Mouse (Mus musculus) mouse trophoblast stem cell (cell line): Measurements from ENCODE around the gene Rnf223.

Experiments
- in situ Hi-C, 2 experiments: fragments of 300-500 bp; cut with MseI, MboI; formaldehyde crosslinking; loops; 2 replicates in 1 of 2; 3 replicates in 1 of 2; pipeline ENCODE4 v1.15.1; 2025

Rnf223 gene

GRCm38 (mm10) chr4:156130436-156130835 lies at the start of gene Rnf223:
Gene Rnf223, plus strand, starts transcription at chr4:156130513.
- in situ Hi-C loops, result no loop called here

DNA sequence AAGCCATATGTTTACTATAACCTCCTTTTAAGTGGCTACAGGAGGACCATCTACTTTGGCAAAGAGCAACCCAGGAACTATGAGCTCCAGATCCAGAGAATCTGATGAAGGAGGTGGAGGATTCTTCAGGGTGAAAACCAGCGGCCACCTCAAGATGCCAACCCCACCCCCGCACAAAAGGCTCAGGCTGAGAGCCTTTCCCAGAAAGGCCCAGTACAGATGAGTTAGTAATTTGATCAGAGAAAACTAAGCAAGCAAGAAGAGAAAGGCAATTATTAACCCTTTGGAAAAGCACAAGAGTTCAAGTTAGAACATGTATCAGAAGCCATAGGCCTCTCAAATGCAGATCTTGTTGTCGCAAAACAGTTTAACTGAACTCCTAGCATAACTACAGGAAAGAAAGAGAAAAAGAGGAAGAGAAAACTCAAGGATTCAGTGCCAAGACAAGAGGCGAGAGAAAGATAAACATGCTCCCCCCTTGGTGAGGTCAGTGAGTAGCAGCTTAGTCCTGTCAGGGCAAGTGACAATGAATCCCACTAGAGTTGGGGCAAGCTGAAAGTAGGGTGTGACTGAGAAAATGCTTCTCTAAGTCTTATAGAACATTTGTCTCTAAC lies 47.6 kb upstream of the Rnf223 start:
- in situ Hi-C loops, result no loop called here

DNA sequence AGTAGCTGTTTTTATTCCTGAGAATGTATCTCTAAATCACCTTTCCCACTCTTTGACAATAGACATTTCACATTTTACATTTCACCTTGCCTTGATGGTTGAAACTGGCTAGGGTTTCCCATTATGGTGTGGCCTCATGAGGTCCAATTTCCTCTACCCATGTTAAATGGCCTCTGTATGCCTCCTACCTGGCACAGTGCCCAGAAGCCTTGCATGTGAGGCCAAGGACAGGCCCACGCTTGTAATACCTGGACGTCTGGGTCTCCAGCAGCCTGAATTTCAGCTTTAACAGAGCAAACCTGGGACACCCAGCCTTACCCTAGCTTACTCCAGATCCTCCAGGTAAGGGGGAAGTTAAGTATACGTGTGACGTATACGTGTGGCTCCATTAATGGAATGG lies 47.0 kb upstream of the Rnf223 start:
- in situ Hi-C loops, result no loop called here

GRCm38 (mm10) chr4:156084096-156084879 lies 46.0 kb upstream of the Rnf223 start:
- in situ Hi-C loops, result no loop called here

- in situ Hi-C loops, result no loop called here
These were observed 45.1 kb upstream of the Rnf223 start for GRCm38 (mm10) chr4:156085256-156085655.

DNA sequence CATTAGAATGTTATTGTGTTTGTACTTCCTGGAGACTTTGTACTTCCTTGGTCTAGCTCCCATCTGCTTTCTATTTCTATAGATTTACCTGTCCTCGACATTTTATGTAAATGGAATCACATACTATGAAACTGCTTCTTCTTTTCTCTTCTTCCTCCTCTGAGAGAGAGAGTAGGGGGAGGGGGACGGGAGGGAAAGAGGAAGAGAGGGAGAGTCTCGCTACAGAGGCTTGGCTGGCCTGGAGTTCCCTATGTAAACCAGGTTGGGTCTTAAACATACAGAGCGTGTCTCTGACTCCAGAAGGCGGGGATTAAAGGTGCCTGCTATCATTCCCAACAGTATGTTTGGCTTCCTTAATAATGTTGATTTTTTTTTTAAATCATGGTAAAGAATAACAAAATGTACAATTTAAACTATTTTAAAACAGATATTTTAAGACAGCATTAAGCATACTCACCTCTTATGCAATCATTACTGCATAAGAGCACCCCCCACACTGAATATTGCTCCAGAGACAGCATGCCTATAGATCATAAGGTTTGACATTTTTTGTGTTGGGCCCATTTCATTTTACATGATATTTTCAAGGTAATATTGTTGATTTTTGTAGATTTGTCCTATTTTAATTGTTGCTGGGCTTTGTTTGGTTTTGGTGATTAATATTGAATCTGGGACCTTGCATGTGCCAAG lies 42.8 kb upstream of the Rnf223 start:
- in situ Hi-C loops, result no loop called here

DNA sequence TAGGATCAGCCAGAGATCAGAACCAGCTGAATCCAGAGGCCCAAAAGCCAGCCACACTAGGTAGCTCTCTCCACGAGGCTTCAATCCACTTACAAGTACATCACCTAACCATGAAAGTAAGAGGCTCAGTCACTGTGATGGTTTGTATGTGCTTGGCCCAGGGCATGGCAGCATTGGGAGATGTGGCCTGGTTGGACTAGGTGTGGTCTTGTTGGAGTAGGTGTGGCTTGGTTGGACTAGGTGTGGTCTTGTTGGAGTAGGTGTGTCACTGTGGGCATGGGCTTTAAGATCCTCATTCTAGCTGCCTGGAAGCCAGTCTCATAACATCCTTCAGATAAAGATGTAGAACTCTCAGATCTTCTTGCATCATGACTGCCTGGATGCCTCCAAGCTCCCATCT lies 39.1 kb upstream of the Rnf223 start:
- in situ Hi-C loops, result no loop called here

DNA sequence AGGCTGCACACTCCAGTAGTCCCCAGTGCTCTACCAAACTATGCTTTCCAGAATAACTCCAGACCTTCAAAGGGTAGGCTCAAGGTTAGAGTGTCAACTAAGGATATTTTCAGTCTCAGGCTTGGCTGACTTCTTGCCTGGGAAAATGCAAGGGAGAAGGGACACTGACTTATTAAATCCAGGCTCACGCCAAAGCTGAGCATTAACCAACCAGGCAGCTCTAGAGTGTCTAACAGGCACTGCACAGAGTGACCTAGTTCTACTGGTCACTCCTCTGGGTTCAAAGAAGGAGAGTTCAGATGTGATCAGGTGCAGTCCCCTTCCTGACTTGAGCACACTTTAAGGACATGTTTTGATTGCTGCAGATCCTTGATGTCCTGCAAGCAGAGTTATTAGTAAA lies 37.5 kb upstream of the Rnf223 start:
- in situ Hi-C loops, result no loop called here

DNA sequence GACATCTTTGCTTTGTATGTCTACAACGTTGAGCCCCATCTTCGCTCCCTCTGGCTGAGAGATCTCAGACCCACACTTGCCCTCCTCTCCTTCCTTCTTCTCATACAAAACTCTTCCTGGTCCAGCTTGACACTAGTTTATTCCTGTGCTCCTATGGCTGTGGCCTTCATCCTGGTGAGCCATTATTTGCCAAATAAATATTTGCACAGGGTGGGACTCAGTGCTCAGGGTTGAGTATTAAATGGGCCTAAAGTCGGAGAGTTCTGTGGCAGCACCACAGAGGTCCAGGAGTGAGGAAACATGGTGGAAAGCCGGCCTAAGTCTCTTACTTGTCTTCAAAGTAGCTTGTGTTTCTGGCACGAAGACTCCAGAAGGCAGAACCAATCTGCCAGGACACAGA lies 36.6 kb upstream of the Rnf223 start:
- in situ Hi-C loops, result no loop called here

DNA sequence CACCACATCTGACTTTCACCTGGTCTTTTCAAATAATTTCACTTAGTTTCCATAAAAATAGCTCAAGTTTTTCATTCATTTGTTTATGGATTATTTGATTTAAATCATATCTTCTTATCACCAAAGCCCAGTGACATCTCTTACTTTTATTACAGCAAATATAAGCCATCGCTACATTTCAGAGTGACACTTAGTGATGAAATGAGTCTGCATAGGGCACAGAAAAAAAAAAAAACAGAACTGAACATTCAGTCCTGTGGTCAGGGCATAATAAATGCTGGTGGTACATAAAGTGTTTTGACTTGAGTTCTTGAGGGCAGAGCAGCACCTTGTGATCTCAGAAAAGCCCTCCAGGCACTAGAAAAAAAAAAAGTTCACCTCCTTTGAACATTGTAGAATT lies 34.1 kb upstream of the Rnf223 start:
- in situ Hi-C loops, result no loop called here

- in situ Hi-C loops, result no loop called here
These were observed 32.4 kb upstream of the Rnf223 start for GRCm38 (mm10) chr4:156097770-156098366.

DNA sequence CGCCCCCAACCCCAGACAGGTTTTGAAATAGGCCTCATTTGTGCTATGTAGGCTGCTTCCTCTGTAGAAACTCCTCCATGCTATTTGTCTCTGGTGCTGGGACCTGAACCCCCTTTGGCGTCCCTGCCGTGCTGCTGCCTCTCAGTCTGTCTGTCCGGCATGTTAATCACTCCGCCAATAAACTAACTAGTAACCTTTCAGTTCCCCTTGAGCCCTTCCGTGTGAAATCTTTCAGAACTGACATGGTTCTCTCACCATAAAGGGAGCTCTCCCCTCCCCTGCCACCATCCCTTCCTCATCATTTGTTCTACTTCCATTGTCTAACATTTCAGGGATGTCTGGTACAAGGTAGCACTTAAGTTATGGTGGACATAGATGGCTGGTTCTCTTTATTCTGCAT lies 30.9 kb upstream of the Rnf223 start:
- in situ Hi-C loops, result no loop called here

- in situ Hi-C loops, result no loop called here
These were observed 29.8 kb upstream of the Rnf223 start for GRCm38 (mm10) chr4:156100501-156100900.

DNA sequence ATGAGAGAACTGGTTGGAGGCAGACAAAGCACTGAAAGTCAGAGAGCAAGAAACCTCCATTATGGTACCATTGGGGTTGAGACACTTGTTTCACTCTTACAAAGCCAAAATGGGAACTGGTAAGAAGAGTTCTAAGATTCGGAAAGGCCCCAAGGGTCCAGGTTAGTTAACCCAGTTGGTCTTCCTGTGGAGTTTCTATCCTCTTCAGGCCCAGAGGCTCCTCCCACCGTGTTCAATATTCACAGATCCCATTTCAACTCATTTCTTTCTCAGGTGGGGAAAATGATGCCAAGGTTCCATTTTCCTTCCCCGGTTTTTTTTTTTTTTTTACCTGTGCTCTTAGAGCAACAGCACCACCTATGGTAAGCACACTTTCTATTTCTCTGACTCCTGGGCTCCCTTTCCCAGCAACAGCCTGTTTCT lies 28.8 kb upstream of the Rnf223 start:
- in situ Hi-C loops, result no loop called here

- in situ Hi-C loops, result no loop called here
These were observed 27.0 kb upstream of the Rnf223 start for GRCm38 (mm10) chr4:156103342-156103741.

DNA sequence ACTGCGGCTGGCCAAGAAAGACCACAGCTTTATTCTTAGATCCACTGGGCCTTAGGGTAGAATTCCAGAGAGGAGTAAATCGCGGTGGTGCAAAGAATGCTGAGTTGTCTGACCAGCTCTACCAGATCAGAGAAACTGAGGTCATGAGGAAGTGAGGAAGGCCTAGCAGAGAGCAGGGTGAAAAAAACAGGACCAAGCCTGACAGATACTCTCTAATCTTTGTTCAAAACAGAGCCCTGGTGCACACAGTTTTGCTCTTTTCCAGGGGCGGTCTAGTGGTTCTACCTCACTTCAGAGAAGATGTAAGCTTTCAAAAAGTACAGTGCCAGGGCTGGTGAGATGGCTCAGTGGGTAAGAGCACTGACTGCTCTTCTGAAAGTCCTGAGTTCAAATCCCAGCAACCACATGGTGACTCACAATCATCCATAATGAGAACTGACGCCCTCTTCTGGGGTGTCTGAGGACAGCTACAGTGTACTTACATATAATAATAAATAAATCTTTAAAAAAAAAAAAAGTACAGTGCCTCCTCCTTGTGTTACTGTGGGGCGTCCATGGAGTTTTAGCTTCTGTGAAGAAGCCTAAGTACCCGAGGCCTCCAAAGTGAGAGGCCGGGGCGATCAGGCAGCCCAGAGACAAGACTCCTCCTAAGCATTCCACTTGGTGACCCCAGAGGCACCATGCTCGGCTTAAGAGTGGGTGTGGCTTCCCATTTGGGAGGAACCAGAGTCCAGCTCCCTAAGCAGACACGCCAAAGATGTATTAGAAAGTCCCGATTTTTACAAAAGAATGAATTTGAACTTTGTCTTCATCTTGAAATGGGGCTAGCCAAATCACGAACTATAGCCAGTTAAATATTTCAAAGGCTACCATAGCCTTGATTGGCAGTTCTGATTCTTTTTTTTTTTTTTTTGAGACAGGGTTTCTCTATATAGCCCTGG lies 21.4 kb upstream of the Rnf223 start:
- in situ Hi-C loops, result no loop called here

DNA sequence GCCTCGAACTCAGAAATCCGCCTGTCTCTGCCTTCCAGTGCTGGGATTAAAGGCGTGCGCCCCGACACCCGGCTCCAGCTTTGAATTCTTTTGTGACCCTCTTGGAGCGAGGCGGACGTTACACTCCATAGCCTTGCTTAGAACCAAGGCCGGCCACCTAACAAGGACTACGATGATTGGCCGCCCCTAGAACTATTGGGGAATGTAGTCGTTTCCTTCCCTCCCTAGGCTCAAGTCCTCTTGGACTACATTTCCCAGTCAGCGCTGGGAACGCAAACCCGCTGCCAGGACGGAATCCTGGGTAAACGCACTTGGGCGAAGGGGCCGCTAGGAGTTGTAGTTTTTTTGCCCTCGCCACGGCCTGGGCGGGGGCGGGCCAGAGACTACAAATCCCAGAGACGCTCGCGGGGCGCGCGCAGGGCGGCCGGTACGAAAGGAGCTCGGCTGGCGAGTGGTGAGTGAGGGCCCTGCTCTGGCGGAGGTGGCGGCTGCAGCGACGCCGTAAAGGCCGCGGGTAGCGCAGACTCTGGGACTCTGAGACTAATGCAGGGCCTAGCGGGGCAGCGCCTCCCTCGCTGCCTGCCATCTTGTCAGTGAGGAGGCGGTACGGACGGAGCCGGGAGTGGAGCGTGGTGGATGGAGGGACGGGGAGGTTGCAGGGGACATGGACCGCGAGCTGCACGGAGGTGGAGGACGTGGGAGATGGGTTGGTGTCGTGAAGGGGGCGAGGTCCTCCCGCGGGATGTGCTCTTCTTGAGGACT lies 20.6 kb upstream of the Rnf223 start, which contains the start of gene 9430015G10Rik:
9430015G10Rik (plus strand) TSS at position 413 of the 762 bp plus-strand sequence.
- in situ Hi-C loops, result no loop called here

GRCm38 (mm10) chr4:156124077-156124476 lies 6.2 kb upstream of the Rnf223 start:
- in situ Hi-C loops, result no loop called here

GRCm38 (mm10) chr4:156125393-156125792 lies 4.9 kb upstream of the Rnf223 start:
- in situ Hi-C loops, result no loop called here

- in situ Hi-C loops, result no loop called here
These were observed 3.5 kb upstream of the Rnf223 start for GRCm38 (mm10) chr4:156126841-156127240.
